Mouse (Mus musculus) left cerebral cortex, adult 9 months (tissue): ENCODE data around the gene Jade2.
"Not testable (repeated sequence)": the region's sequence is repeated elsewhere in the genome, so short reads cannot be mapped to it uniquely, and the experiment has no call there.

Experiments
- DNase-seq, 2 experiments: peaks; one replicate each; pipeline ENCODE4 v3.0.0; 2022; ENCODE audit warnings: low spot score in 2 of 2

Gene Jade2

GRCm38 (mm10) chr11:51796272-51796671, 61.2 kb downstream of the Jade2 start:
- no peak for DNase-seq

GRCm38 (mm10) chr11:51790662-51791061, 66.8 kb downstream of the Jade2 start:
- no peak for DNase-seq

- DNase-seq = not testable (repeated sequence)
Measured at GRCm38 (mm10) chr11:51789735-51790134, 67.7 kb downstream of the Jade2 start.

DNA sequence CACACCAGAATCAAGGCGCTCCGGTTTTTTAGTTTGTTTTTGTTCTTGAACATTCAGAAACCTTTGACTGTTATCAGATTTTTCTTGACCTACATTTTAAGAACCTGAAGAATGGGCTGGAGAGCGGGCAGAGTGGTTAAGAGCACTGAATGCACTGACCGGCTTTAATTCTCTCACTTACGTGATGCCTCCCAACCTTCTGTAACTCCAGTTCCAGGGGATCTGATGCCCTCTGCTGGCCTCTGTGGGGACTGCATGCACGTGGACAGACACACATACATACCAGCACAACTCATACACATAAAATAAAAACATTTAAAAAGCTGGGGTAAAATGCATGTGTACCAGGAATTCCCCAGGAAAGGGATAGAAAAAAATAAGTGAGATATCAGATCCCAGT, 71.5 kb downstream of the Jade2 start:
- no peak for DNase-seq

GRCm38 (mm10) chr11:51782721-51783120, 74.7 kb downstream of the Jade2 start:
- DNase-seq = no peak

DNA sequence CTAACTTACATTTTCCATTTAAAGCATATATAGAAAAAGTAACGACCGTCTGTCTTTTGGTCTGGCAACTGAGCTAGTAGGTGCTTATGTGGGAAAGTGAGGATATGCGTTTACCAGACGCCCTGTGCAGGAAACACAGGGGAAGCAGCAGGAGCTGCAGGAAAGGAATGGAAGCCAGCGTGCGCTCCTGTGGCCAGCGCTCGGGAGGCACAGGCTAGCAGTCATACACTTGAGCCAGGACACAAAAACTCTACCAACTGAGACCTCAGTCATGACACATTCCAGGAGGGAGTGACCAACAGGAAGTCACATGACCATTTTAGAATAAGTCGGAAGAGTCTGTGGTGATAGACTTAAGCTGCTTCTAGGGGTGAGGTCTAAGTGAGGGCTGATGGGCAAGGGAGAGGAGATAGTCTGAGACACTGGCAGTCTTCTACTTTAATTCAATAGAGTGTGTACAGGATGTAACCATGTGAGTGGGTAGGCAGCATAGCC, 76.6 kb downstream of the Jade2 start:
- no peak for DNase-seq

DNA sequence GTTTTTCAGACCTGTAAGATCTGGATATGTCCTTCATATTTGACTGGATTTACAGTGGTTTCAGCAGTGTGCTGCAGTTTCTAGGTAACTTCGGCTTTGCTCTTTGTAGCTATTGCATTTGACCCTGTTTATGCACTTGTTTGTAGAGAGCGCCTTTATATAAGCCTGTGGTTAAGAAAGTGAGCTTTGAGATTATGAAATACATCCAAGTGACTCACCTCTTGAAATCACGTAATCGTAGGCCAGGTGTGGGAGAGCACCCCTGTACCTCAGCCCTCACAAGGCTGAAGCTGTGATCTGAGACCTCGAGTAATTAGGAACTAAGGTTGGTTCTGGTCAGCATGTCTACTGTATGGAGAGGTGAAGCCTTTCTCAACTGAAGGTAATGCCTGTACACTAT, 80.0 kb downstream of the Jade2 start:
- no peak for DNase-seq

DNA sequence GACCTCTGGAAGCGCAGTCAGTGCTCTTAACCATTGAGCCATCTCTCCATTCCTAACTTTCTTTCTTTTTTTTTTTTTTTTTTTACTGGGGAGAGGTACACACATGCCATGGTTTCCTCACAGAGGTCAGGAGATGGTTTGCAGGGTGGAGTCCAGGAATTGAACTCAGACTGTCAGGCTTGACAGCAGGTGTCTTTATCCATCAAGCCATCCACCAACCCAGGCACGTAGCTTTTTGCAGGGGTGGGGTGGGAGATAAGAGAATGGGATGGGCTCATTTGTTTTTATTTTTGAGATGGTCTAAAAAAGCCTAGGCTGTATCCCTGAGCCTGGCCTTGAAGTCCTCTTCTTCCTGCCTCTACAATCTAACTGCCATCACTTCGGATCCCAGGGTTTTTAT, 81.9 kb downstream of the Jade2 start:
- no peak for DNase-seq

- no peak for DNase-seq
Measured at GRCm38 (mm10) chr11:51768296-51768695, 89.2 kb downstream of the Jade2 start.

DNA sequence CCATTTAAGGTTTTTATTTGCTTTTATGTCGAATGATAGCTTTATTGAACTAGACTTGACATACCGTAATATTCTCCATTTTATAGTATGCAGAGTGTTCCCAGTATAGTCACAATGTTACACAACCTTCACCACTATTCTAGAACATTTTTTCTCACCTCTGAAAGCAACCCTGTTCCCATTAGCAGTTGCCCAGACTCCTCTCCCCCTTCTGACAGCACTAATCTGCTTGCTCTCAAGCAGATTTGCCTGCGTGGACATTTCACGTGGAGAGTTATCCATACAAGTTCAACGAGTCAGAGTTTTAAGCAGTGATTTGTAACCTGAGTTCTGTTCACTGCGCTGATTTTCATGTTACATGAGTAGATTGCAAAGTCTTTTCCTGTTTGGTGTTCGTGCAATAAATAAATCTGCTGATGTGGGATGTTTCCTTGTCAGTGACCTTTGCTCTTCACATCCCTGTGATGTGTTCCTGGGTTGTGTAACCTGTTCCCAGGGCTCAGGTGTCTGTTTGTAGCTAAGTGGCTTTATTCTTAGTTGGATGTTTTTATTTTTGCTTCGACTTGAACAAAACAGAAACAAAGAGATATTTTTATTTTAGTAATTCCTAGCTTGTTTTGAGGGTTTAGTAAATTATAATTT, 89.8 kb downstream of the Jade2 start:
- no peak for DNase-seq

GRCm38 (mm10) chr11:51764816-51765215, 92.6 kb downstream of the Jade2 start:
- no peak for DNase-seq

DNA sequence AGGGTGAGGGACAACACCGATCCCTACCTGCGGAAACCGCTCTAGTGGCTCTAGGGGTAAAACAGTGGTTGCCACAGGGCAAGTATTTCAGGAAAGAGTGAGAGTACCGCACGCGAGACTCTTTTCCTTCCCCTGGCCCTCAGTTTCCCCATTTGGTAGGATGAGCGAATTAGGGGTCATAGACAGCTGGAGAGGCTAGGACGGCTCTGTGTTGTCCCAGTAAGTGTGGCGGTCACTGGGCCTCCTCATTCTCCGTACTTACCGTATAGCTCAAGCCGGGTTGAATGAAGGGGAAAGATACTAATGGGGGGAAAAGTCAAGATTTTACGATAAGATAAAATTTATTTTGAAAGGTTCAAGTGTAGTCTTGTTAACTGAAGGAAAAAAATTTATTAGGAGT, 93.5 kb downstream of the Jade2 start:
- DNase-seq = no peak
